Comparison of ENCODE assay signal across 17 mouse cellular contexts in genomic region chr11:114257061-114257460, GRCm38 (mm10).
DNase-seq lines count a peak whose midpoint lies in the region; TF ChIP-seq lines count a peak whose summit lies in the region.
"Had no signal": no experiment of that assay in that cellular context is flagged by ENCODE, and none has a peak within 500 bp of the region (broad histone marks: within the 10 kb centered on the region; RNA-seq: fewer than 3 reads in every experiment).

No protein-coding gene starts in this region.

- no peak for TF ChIP-seq POLR2A in thymus, adult 2 months (IDR thresholded peaks at IDR 0.05; ENCODE audit: control insufficient read depth, extremely low read depth, insufficient read depth, low read length, poor library complexity)

- no peak overlapping the region for H3K27ac ChIP-seq in thymus, adult 2 months (ENCODE audit: control insufficient read depth, insufficient read depth, low read length)

- TF ChIP-seq CTCF in thymus, adult 2 months (IDR thresholded peaks at IDR 0.05; ENCODE audit: borderline replicate concordance, control insufficient read depth, extremely low read depth, insufficient read depth, low read length, poor library complexity) = no peak

- H3K4me1 ChIP-seq in thymus, adult 2 months (replicated peaks; ENCODE audit: control insufficient read depth, insufficient read depth, low read length) = peaks cover 42% of the 10 kb centered on the region

- DNase-seq in thymus, postnatal 14 days = peak; percentile 63
- DNase-seq in thymus, adult 2 months = no peak
- peak; percentile 36 for DNase-seq in thymus, postnatal 25 days
- no peak for DNase-seq in thymus, postnatal 10 days (ENCODE audit: low spot score in 2 of 2)
- DNase-seq in thymus, postnatal 4 days = peak; percentile 63
- DNase-seq in thymus, postnatal 0 days (ENCODE audit: low spot score) = no peak
- DNase-seq: adrenal gland, adult 2 months; adrenal gland, adult 8-10 months; adrenal gland, postnatal 10 days; adrenal gland, postnatal 14 days; adrenal gland, postnatal 25 days; adrenal gland, postnatal 36 days; B cell, adult 2 months; cerebellum, adult 11 months; cerebellum, adult 11-12 months; cerebellum, adult 18-20 months had no signal

- 68% methylated on average over 4 of the region's 4 CpGs for WGBS in thymus, adult 2 months

- H3K36me3 ChIP-seq in thymus, adult 2 months (ENCODE audit: control insufficient read depth, insufficient read depth, low read length) = no peaks in the 10 kb centered on the region
- H3K36me3 ChIP-seq: G1E had no signal

- H3K27me3 ChIP-seq in thymus, adult 2 months (ENCODE audit: control insufficient read depth, insufficient read depth, low read length) = no peaks in the 10 kb centered on the region

- no peak overlapping the region for H3K4me3 ChIP-seq in thymus, adult 2 months (ENCODE audit: control insufficient read depth, insufficient read depth, low read length)

Comparison
In these comparisons a context has a peak if more than half of its experiments do, and no peak if none do; other contexts are left out.
1. DNase-seq: peak in thymus, postnatal 14 days (single experiment), thymus, postnatal 25 days (single experiment) and thymus, postnatal 4 days (single experiment); none in thymus, adult 2 months (single experiment), thymus, postnatal 10 days (0 of 2) and thymus, postnatal 0 days (single experiment).